Mouse (Mus musculus): ENCODE measurements at regions not wholly inside any gene's neighbourhood (a gene's known extent, or its start where the extent isn't known, plus 50 kb on each side); places are given as distances from the start of the nearest gene placed in this dataset.

DNA sequence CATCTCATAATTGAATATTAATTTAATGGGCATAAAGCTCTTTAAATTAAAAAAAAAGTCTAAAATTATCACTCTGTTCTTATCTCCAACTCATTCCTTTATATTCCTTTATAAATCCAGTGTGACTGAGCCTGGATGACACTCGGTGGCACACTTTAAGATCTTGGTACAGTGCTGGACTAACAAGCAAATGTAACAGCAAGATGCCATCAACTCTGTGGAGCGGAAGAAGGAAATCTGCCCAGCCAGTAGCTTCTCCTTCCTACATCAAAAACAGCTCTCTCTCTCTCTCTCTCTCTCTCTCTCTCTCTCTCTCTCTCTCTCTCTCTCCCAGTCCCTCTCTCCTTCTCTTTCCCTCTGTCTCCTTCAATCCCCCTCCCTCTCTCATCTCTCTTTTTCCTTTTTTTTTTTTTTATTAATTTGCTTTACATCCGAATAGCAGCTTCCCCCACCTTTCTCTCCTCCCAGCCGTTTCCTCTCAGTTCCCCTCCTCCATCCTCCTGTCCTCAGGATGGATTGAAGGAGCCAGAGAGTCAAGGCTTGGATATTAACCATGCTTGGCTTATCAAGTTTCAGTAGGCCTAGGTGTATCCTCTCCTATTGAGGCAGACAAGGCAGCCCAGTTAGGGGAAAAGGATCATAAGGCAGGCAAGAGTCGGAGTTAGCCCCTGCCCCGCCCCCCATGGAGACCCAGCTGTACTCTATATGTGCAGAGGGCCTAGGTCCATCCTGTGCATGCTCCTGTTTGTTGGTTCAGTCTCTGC, 130.4 kb upstream of the Tmtc2 start:
- no peak for DNase-seq

DNA sequence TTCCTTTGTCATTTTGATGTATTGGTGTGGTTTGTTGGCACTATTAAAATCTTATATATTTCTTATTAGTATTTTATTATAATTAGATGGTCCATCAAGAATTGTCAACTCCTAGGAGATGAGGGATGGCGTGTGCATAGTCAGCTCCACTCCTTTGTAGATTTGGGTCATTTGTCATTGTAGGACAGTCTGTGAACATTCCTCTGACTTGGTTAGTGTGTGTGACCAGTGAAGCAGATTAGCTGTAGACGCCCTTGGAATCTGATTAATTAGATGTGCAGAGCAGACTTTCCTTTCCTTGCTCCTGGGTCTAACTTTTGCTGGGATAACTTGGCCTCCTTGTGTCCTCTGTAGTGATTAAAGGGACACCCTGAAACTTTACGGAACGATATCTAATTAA, 118.9 kb upstream of the Tmtc2 start:
- no peak for DNase-seq

DNA sequence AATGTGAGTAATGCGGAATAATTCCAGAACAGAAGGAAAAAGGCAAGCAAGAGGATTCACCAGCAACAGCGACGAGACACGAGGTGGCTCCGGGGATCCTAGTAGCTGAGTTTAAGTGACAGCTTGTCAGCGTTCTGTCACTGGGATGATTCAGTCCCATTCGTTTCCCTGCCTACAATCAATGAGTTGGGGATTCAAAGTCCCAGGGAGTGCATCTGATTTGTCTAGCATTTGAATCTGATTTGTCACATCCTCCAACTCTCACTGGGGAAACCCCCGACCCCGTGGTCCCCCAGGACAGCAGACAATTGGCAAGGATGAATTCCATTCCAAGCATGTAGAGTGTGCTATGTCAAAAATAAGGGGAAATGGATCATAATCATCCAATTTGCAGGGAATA, 115.1 kb upstream of the Tmtc2 start:
- DNase-seq: no peak

DNA sequence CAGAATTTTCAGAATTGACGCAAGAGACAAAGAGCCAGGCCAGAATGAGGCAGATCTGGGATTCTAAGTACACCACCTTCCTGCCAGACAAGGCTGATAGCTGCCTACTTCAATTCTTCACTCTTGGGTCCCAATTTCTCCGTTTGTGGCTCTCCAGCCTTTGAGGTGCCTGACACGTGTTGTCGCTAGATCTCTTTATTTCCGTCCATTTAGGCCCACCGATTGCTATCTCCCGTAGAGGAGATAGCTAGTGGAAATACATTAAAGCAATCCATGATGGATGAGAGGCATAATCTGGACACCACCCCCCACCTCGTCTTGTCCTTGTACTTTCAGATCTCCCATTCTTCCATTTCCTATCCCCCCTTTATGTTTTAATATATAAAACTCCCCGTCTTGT, 114.6 kb upstream of the Tmtc2 start:
- no peak for DNase-seq

DNA sequence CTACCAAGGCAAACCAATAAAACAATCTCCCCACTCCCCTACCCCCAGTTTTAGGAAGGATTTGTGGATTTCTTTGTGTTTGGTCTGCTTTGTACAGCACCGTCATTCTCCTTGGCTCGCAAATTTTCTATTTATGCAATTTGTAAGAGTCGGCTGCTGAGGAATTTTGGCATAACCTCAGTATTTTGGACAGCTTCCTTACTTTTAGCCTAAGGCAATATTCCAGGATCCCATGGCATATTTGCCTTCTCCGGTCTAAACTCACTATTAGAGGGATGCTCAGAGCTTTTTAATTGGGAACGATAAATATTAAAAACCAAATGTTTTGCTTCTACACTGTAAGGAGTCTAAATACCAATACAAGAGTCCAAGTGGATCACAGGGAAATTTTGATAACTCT, 112.6 kb upstream of the Tmtc2 start:
- peak; percentile 5 for DNase-seq

DNA sequence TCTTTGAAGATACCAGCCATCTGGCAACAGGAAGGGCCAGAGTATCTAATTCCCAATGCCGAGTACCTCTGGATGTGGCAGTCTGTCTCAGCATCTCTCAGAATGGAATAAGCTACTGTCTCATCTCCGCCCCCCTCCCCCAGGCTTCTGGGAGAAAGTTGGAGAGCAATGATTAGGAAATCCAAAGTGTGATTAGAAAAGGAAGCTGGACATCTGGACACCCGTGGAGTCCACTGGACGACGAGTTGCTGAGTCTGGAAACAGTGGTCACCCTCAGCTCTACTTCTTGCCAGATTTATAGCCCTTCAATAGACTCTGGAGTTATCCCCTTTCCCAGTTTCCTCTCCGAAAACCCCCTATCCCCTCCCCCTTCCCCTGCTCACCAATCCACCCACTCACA, 105.3 kb upstream of the Tmtc2 start:
- no peak for DNase-seq

DNA sequence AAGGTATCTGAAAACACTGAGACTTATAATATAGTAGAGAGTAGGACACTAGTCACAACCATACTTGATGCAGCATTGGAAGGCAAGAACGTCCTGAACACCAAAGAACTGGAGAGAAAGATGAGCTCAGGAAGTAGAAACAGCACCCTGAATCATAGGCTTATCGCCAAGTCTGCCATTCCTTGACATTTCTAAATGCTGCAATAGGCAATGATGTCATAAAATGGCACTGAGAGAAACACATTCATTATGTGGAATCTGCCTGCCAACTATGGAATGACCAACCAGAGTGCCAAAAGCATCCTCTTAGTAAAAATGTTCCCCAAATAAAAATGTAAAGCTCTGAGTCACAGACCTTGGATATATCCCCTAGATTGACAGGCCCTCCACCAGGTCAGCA, 92.7 kb upstream of the Tmtc2 start:
- no peak for DNase-seq

DNA sequence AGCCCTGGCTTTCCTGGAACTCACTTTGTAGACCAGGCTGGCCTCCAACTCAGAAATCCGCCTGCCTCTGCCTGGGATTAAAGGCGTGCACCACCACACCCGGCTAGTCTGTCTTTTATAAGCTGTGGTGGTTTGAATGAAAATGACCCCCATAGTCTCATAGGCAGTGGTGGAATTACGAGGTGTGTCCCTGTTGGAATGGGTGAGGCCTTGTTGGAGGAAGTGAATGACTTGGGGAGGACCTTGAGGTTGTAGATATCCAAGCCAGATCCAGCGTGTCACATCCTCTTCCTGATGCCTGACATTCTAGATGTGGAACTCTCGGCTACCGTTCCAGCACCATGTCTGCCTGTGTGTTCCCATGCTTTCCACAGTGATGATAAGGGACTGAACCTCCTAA, 86.5 kb upstream of the Tmtc2 start:
- DNase-seq: no peak

DNA sequence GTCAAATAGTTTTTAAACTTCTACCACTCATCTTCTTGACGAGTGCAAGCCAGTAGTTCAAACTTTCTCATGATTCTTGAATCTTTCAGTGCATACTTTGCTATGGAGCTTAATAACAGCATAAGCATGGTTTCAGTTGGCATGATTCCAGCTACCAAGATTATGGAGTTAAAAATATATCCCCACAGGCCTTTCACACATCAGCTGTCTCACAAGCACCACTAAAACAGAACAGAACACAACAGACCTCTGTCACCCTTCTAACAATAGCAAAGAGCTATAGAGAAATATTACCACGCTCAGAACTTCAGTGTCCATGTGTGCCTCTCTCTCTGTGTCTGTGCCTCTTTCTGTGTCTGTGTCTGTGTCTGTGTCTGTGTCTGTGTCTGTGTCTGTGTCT, 82.5 kb upstream of the Tmtc2 start:
- DNase-seq: no peak

DNA sequence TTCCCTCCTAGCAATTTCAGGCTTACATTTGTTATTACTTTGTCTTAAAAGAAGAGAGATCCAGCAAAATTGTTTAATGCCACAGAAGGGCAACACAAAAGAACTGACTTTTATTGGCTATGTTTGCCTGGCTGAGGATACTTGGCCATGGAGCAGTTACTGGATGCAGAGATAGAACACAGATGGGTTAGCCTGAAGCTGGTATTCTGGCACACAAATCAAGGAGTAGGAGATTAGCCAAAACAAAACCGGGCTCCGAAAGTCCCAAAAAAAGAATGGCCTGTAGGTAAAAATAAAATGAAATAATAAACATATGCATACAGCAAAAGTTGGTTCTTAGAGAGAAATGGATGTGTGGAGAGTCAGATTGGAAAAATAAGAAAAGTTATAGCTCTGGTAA, 78.2 kb upstream of the Tmtc2 start:
- DNase-seq: peak; percentile 27

DNA sequence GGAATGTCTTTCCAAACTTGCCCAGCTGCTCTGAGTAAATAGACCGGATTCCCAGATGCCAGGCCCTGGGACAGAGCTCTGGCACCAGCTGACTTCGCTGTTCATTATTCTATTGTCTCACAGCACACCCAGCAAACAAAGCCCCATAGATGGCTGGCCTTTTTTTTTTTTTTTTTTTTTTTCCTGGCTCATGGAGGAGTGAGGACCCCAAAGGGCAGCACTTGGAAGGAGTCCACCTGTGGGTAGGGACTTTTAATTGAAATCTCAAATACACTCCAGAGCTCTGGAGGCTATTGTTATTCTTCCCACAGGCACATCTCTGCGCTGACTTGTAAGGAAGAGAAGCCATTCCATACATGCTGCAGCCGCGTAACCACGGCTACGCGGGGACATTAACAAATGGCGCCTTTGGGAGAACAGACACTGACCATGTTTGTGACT, 64.8 kb upstream of the Tmtc2 start:
- DNase-seq: no peak

DNA sequence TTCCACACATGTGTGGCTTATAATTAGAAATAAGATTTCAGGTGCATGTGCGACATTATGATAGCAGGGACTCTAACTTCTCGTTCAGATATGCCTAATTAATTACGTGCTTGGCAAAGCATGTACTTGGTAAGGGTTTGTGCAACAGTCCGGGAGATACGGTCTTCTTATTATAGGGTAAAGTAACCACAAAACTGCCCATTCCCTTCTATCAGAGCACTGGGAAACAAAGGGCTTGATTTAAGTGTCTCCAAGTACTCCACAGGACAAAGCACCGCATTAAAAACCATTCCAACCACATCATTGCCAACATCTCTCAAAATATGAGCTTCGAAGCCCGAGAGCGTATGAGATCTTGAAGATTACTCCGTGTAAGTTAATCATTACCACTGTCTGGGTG, 64.2 kb upstream of the Tmtc2 start:
- DNase-seq: no peak

DNA sequence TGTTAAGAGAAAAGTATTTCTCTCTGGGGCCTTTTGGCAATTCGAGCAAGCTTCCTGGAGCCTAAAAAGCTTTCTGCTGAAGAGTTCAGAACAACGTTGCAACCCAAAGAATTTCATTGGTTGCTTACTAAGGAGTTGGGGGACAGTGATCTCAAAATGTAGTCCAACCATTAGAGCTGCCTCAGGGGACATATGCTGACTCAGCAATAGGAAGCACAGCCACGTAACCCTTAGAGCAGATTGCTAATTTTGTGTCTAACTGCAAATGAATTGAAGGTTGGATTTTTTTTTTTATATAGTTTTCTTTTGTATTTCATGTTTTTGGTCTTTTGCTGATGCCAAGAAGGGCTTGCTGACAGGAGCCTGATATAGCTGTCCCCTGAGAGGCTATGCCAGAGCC, 52.6 kb upstream of the Tmtc2 start:
- no peak for DNase-seq

DNA sequence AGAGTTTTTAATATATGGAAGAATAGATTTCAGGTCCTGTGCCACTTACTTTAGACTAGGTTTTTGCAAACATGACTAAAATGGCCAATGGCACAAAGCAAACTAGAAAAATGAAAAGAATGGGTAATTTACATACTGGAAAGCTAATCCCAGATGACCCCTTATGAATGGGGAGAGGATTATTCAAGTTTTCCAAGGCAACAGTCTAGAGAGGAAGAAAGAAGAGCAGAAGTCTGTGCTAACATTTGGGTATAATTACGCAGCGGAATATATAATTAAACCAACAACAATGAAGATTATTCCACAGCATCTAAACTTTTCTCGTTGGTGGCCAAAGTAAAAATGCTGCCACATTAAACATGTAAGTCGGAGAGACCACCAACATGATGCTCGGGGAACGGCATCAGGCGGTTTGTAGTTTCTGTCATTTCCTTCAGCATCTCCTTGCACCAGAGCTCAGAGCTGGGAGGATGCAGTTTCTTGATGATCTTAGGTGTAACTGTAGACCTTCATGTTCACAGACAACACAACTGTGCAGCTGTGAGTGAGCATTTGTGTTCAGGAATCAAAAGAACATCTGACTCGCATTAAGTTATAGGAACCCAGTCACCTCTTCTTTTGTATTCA, 51.2 kb upstream of the Tmtc2 start:
- no peak for DNase-seq
